Mouse (Mus musculus) olfactory bulb, adult 2 months (tissue): ENCODE measurements around the gene Ttll11. TPM values are rescaled to one million over a fixed set of nuclear protein-coding genes. Genes with fewer than 3 reads are reported as not detected.
A peak's percentile ranks its signal among the peaks of the same experiment; 100 is the strongest.

Source experiments
- H3K27ac ChIP-seq: fragments of 200-500 bp; 2 replicates; pipeline ENCODE4 v1.5.1; 2012; ENCODE audit warnings: low read depth, low read length; ENCODE audit not compliant: insufficient read depth
- H3K4me1 ChIP-seq: fragments of 200-500 bp; 2 replicates; pipeline ENCODE4 v1.6.1; 2012; ENCODE audit warnings: low read length; ENCODE audit not compliant: control insufficient read depth, insufficient read depth
- H3K4me3 ChIP-seq: fragments of 200-500 bp; 2 replicates; pipeline ENCODE4 v1.5.1; 2012; ENCODE audit warnings: mild to moderate bottlenecking, low read depth, low read length, moderate library complexity; ENCODE audit not compliant: insufficient read depth
- CTCF ChIP-seq: fragments of 200-500 bp; IDR thresholded peaks from 2 replicates; pipeline ENCODE4 v1.5.1; 2012; ENCODE audit warnings: low read depth, mild to moderate bottlenecking, low read length, moderate library complexity; ENCODE audit not compliant: insufficient read depth
- POLR2A ChIP-seq: fragments of 200-500 bp; IDR thresholded peaks from 2 replicates; pipeline ENCODE4 v1.6.1; 2012; ENCODE audit warnings: mild to moderate bottlenecking, low read depth, low read length, moderate library complexity; ENCODE audit not compliant: insufficient read depth
- WGBS: fragments of 180-500 bp; shearing (Covaris S2); methylation state at CpG from one replicate; pipeline ENCODE4 v1.1.7; 2018; 5-methylcytosine and 5-hydroxymethylcytosine counted together
- polyA plus RNA-seq: library from polyadenylated mRNA; stranded (reverse); fragments of >200 nt; gene quantifications from 2 replicates; pipeline ENCODE4 v1.2.4, GENCODE M21; 2012; ENCODE audit warnings: low replicate concordance; ENCODE audit not compliant: missing spikeins, insufficient read depth, insufficient read length

Gene Ttll11
- polyA plus RNA-seq, 1 experiment, result not detected

DNA sequence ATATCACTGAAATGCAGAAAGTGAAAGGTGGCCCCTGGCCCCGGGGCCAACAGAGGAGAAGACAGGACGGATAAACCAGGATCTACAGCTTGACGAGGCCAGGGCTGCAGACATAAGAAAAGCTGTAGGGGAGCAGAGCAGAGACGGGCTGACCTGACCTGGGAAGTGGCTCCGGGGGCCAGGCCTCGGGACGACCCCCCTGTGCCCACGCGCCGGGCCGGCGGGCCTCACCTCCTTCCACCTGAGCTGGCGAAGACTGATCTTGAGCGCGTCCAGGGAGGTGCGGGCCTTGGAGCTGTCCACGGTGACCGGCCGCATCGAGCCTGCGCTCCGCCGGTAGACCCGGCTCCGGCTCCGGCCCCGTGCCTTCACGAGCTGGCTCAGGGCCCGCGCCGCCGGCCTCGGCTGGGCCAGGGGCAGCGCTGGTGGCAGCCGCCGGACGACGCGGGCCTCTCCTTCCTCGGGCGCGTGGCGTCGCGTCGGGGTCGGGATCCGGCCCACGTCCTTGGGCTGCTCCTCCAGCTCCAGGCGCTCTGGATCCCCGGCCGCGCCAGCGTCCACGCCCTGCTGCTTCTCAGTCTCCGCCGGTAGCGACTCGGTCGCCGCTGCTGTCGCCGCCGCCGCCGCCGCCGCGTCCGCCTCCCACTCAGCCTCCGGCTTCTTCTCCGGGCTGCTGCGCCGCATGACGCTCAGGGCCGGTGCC is 621 bp downstream of the Ttll11 start:
- WGBS, result 1% methylated on average over 76 of the region's 76 CpGs
- H3K4me1 ChIP-seq, result peaks cover 21% of the 10 kb centered on the region; the same call in 1 of the 2 replicates
- H3K27ac ChIP-seq, result peak overlapping the region; percentile 73
- TF ChIP-seq POLR2A, result no peak
- no peak for TF ChIP-seq CTCF
- peak overlapping the region; percentile 93 for H3K4me3 ChIP-seq

GRCm38 (mm10) chr2:35978276-35978933 is 1.3 kb downstream of the Ttll11 start:
- Histone ChIP-seq H3K4me3 (peak overlapping the region; percentile 93), H3K4me1 (peaks cover 21% of the 10 kb centered on the region; the same call in 1 of the 2 replicates), H3K27ac (no peak overlapping the region; the same call in 1 of the 2 replicates)
- TF ChIP-seq POLR2A (no peak), CTCF (no peak)
- 7% methylated on average over 15 of the region's 15 CpGs for WGBS

DNA sequence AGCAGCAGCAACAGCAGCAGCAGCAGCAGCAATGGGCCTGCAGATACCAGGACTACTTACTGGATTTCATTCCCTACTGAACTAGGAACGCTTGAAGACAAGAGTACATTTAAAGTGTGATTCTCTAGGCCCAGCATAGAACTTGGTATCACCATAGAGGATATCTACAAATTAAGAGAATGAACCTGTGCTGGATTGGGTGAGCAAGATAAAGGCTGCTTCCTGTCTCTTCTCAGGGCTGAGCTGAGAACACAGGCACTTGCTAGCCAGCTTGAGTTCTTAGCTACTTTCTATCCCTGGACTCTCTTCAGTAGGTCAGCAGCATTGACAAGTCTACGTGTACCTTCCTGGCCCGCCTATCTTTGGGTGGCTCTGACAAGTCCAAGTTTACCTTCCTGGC is 2.0 kb downstream of the Ttll11 start:
- WGBS, result 90% methylated on average over 3 of the region's 3 CpGs
- H3K27ac ChIP-seq, result no peak overlapping the region
- TF ChIP-seq POLR2A, result no peak
- no peak for TF ChIP-seq CTCF
- H3K4me1 ChIP-seq, result peaks cover 23% of the 10 kb centered on the region; the same call in 1 of the 2 replicates
- no peak overlapping the region for H3K4me3 ChIP-seq

- TF ChIP-seq CTCF (no peak), POLR2A (no peak)
- H3K4me1 ChIP-seq, result peaks cover 16% of the 10 kb centered on the region; the same call in 1 of the 2 replicates
- no peak overlapping the region for H3K4me3 ChIP-seq
- 68% methylated on average over 6 of the region's 6 CpGs for WGBS
- H3K27ac ChIP-seq, result no peak overlapping the region
These were observed 7.3 kb downstream of the Ttll11 start for GRCm38 (mm10) chr2:35972259-35973001.

GRCm38 (mm10) chr2:35965883-35966513 is 13.7 kb downstream of the Ttll11 start:
- WGBS, result 91% methylated on average over 10 of the region's 10 CpGs
- H3K4me1 ChIP-seq, result peaks cover 15% of the 10 kb centered on the region
- H3K4me3 ChIP-seq, result no peak overlapping the region
- no peak overlapping the region for H3K27ac ChIP-seq
- TF ChIP-seq POLR2A (no peak), CTCF (no peak)

- Histone ChIP-seq H3K27ac (no peak overlapping the region), H3K4me1 (peaks cover 8% of the 10 kb centered on the region; the same call in 1 of the 2 replicates), H3K4me3 (no peak overlapping the region)
- TF ChIP-seq CTCF (no peak), POLR2A (no peak)
- 86% methylated on average over 2 of the region's 2 CpGs for WGBS
These were observed 16.4 kb downstream of the Ttll11 start for GRCm38 (mm10) chr2:35963280-35963679.

- no peak overlapping the region for H3K27ac ChIP-seq
- TF ChIP-seq POLR2A, result no peak
- no peak for TF ChIP-seq CTCF
- H3K4me3 ChIP-seq, result no peak overlapping the region
- peaks cover 8% of the 10 kb centered on the region; the same call in 1 of the 2 replicates for H3K4me1 ChIP-seq
- 90% methylated on average over 3 of the region's 3 CpGs for WGBS
These were observed 18.1 kb downstream of the Ttll11 start for GRCm38 (mm10) chr2:35961593-35962127.

- TF ChIP-seq POLR2A, result no peak
- TF ChIP-seq CTCF, result no peak
- H3K4me1 ChIP-seq, result peaks cover 11% of the 10 kb centered on the region
- WGBS, result 82% methylated on average over 7 of the region's 7 CpGs
- H3K4me3 ChIP-seq, result no peak overlapping the region
- no peak overlapping the region for H3K27ac ChIP-seq
These were observed 22.1 kb downstream of the Ttll11 start for GRCm38 (mm10) chr2:35957471-35958140.
